Comparison of ENCODE assay signal across 8 mouse cellular contexts in the genomic region with DNA sequence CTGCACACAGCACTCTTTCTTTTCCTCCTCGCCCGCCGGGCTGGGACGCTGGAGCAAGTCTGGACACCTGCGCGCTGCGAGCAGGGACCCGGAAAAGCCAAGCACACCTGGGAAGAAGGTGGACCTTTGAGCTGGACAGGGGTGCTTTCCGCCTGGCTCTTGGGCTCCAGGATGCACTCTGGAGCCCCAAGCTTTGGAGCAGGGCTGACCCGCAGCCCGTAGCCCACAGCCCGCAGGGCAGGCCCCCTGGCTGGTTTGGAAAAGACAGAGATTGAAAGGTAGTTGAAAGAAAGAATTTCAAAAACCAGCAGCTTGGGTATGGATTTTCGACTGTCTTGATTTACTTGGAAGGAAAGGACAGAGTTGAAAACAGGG. TPM values are rescaled to one million over a fixed set of nuclear protein-coding genes. Genes with fewer than 3 reads are reported as not detected.
DNase-seq lines count a peak whose midpoint lies in the region; ATAC-seq lines count a peak whose summit lies in the region.

No protein-coding gene starts in this region.

- no peaks in the 10 kb centered on the region for H3K9me3 ChIP-seq in lung, embryonic 15.5 days
- H3K9me3 ChIP-seq in forebrain, embryonic 12.5 days = no peaks in the 10 kb centered on the region
- no peaks in the 10 kb centered on the region for H3K9me3 ChIP-seq in limb, embryonic 11.5 days (ENCODE audit: control insufficient read depth, low read length)
- H3K9me3 ChIP-seq in neural tube, embryonic 15.5 days (replicated peaks) = no peaks in the 10 kb centered on the region

- H3K9ac ChIP-seq in lung, embryonic 15.5 days = peak overlapping the region; percentile 51
- peak overlapping the region; percentile 61 for H3K9ac ChIP-seq in forebrain, embryonic 12.5 days
- H3K9ac ChIP-seq in limb, embryonic 11.5 days (ENCODE audit: low read length) = peak overlapping the region; percentile 64
- peak overlapping the region; percentile 41 for H3K9ac ChIP-seq in neural tube, embryonic 15.5 days (replicated peaks)

- peak overlapping the region; percentile 88 for H3K4me2 ChIP-seq in lung, embryonic 15.5 days
- peak overlapping the region; percentile 73 for H3K4me2 ChIP-seq in forebrain, embryonic 12.5 days
- peak overlapping the region; percentile 99 for H3K4me2 ChIP-seq in limb, embryonic 11.5 days (ENCODE audit: low read depth, severe bottlenecking)
- H3K4me2 ChIP-seq in neural tube, embryonic 15.5 days = peak overlapping the region; percentile 100

- 0 out of 2 replicates have a peak, but pooled peaks cover 4% of the 10 kb centered on the region for H3K27me3 ChIP-seq in lung, embryonic 15.5 days
- H3K27me3 ChIP-seq in forebrain, embryonic 12.5 days = peaks cover 29% of the 10 kb centered on the region; the same call in 1 of the 2 replicates
- H3K27me3 ChIP-seq in limb, embryonic 11.5 days (ENCODE audit: control insufficient read depth, insufficient read depth, low read length) = no peaks in the 10 kb centered on the region; the same call in 1 of the 2 replicates
- H3K27me3 ChIP-seq in neural tube, embryonic 15.5 days (replicated peaks) = peaks cover 12% of the 10 kb centered on the region

- peak overlapping the region; percentile 85 for H3K27ac ChIP-seq in lung, embryonic 15.5 days
- H3K27ac ChIP-seq in forebrain, embryonic 12.5 days = no peak overlapping the region
- H3K27ac ChIP-seq in limb, embryonic 11.5 days (replicated peaks; ENCODE audit: low read depth, low read length) = no peak overlapping the region
- H3K27ac ChIP-seq in neural tube, embryonic 15.5 days (replicated peaks) = no peak overlapping the region

- no peak for DNase-seq in lung, postnatal 36 days
- DNase-seq in limb, embryonic 11.5 days (ENCODE audit: low spot score) = no peak
- no peak for DNase-seq in urinary bladder, postnatal 25 days (ENCODE audit: low spot score)
- DNase-seq in layer of hippocampus, postnatal 10 days (ENCODE audit: low spot score in 2 of 2) = no peak

- H3K4me3 ChIP-seq in lung, embryonic 15.5 days = peak overlapping the region; percentile 54
- peak overlapping the region; percentile 59 for H3K4me3 ChIP-seq in forebrain, embryonic 12.5 days (replicated peaks)
- H3K4me3 ChIP-seq in limb, embryonic 11.5 days (ENCODE audit: low read depth, low read length) = peak overlapping the region; percentile 53
- peak overlapping the region; percentile 54 for H3K4me3 ChIP-seq in neural tube, embryonic 15.5 days (replicated peaks)

- no peaks in the 10 kb centered on the region for H3K36me3 ChIP-seq in lung, embryonic 15.5 days
- no peaks in the 10 kb centered on the region for H3K36me3 ChIP-seq in forebrain, embryonic 12.5 days (replicated peaks)
- no peaks in the 10 kb centered on the region for H3K36me3 ChIP-seq in limb, embryonic 11.5 days (ENCODE audit: control insufficient read depth, insufficient read depth, low read length)
- H3K36me3 ChIP-seq in neural tube, embryonic 15.5 days = no peaks in the 10 kb centered on the region

- ATAC-seq in lung, embryonic 15.5 days (ENCODE audit: borderline replicate concordance, extremely low read depth, low FRiP score, low TSS enrichment) = no peak
- peak; percentile 43; the same call in 1 of the 2 replicates for ATAC-seq in forebrain, embryonic 12.5 days (ENCODE audit: low FRiP score)
- ATAC-seq in limb, embryonic 11.5 days (ENCODE audit: insufficient number of reproducible peaks, low FRiP score, low TSS enrichment, low read depth) = no peak
- no peak for ATAC-seq in neural tube, embryonic 15.5 days (ENCODE audit: low FRiP score)
- no peak for ATAC-seq in erythroid progenitor cell, adult 5-6 weeks (replicated peaks; ENCODE audit: low FRiP score, poor library complexity, severe bottlenecking)

- H3K4me1 ChIP-seq in lung, embryonic 15.5 days = peaks cover 21% of the 10 kb centered on the region; the same call in 1 of the 2 replicates
- H3K4me1 ChIP-seq in forebrain, embryonic 12.5 days = peaks cover 3% of the 10 kb centered on the region; the same call in 1 of the 2 replicates
- peaks cover 4% of the 10 kb centered on the region; the same call in 1 of the 2 replicates for H3K4me1 ChIP-seq in limb, embryonic 11.5 days (ENCODE audit: control insufficient read depth, insufficient read depth, low read length)
- peaks cover 20% of the 10 kb centered on the region for H3K4me1 ChIP-seq in neural tube, embryonic 15.5 days

- 3% methylated on average over 12 of the region's 13 CpGs for WGBS in lung, embryonic 15.5 days
- 3% methylated on average over 13 of the region's 13 CpGs for WGBS in forebrain, embryonic 12.5 days
- 5% methylated on average over 13 of the region's 13 CpGs for WGBS in limb, embryonic 11.5 days
- 4% methylated on average over 13 of the region's 13 CpGs for WGBS in neural tube, embryonic 15.5 days

RNA-seq across cellular contexts. Expression of gene Fam83b, which starts 0.4 kb away (rescaled TPM):
- 3.8 TPM in 2 replicates for polyA plus RNA-seq in lung, embryonic 15.5 days (2015; fragmentation: Nextera tagmentation; extraction: Ambion mirVana)
- polyA plus RNA-seq in forebrain, embryonic 12.5 days (2016; fragmentation: Nextera tagmentation; extraction: Ambion mirVana) = 0.13 and 0.33 TPM in 2 replicates
- polyA plus RNA-seq in limb, embryonic 11.5 days (2014; fragmentation: Nextera tagmentation; extraction: Ambion mirVana) = 0.84 and 0.98 TPM in 2 replicates
- polyA plus RNA-seq in neural tube, embryonic 15.5 days (2015; fragmentation: Nextera tagmentation; extraction: Ambion mirVana) = 0.06 and 1.1 TPM in 2 replicates
- total RNA-seq in erythroid progenitor cell, adult 5-6 weeks (2015; ENCODE audit: low replicate concordance) = not detected in 2 replicates
- total RNA-seq in erythroid progenitor cell, adult 5-6 weeks (2017; ENCODE audit: low replicate concordance) = not detected in 2 replicates
- under 1 TPM; 0.21 to 0.31 TPM for total RNA-seq in layer of hippocampus, postnatal 10 days (2021)
